Mouse (Mus musculus) erythroblast, embryonic 14.5 days (primary cell): ENCODE measurements around the gene Fank1. TPM values are rescaled to one million over a fixed set of nuclear protein-coding genes. Genes with fewer than 3 reads are reported as not detected.

ENCODE experiments used
- H3K27me3 ChIP-seq: 2 replicates; pipeline ENCODE4 v1.6.1; 2012; ENCODE audit warnings: inconsistent platforms; ENCODE audit not compliant: control insufficient read depth
- H3K36me3 ChIP-seq: 2 replicates; pipeline ENCODE4 v1.6.1; 2012; ENCODE audit warnings: mild to moderate bottlenecking, inconsistent platforms; ENCODE audit not compliant: control insufficient read depth
- H3K4me1 ChIP-seq: 2 replicates; pipeline ENCODE4 v1.6.1; 2012; ENCODE audit warnings: inconsistent platforms; ENCODE audit not compliant: control insufficient read depth
- H3K4me3 ChIP-seq: replicated peaks from 2 replicates; pipeline ENCODE3; 2012; ENCODE audit warnings: moderate library complexity, mild to moderate bottlenecking, inconsistent platforms
- H3K9me3 ChIP-seq: 2 replicates; pipeline ENCODE4 v1.6.1; 2012; ENCODE audit warnings: low read length, inconsistent platforms, mixed read lengths; ENCODE audit not compliant: control insufficient read depth
- GATA1 ChIP-seq: IDR thresholded peaks from 2 replicates; pipeline ENCODE4 v1.6.1; 2012; ENCODE audit warnings: low read length, inconsistent platforms, mixed read lengths
- TAL1 ChIP-seq: IDR thresholded peaks from 3 replicates; pipeline ENCODE4 v1.6.1; 2012; ENCODE audit warnings: low read length, inconsistent platforms, mixed read lengths
- polyA plus RNA-seq: library from polyadenylated mRNA; stranded (reverse); fragments of >175 nt; gene quantifications from 2 replicates; pipeline ENCODE4 v1.2.3, GENCODE M21; 2012

Fank1 gene
- polyA plus RNA-seq, 1 experiment: not detected

DNA sequence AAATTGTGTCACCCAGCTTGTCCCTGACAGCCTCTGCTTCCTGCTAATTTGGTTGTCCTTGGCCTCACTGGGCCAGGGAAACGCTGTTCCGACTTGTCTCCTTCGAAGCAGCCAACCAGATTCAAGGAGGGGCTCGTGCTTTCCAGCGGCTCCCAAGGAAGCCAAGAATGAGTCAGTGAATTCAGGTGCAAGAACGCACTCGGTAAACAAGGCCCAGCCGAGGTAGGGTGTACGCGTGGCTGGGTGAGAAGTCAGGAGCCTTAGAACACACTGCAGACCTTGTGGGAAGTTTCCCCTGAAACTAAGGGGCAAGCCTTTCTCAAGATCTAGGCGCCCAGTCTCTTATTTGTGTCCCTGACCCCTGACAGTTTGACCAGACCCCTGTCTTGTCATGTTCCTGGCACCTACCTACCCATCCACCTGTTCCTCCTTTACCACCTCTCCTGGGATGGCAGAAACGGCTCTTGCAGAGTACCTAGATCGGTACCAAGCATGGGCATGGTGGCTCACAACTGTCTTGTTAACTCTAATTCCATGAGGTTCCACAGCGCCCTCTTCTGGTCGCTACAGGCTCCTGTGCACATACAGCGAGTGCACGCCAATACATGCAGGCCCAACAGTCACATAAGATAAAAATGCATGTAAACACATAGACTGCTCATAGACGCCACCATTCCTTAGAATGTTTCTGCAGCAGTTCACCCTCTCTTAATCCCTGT is 6.2 kb downstream of the Fank1 start, which contains the start of gene Dhx32:
Dhx32 (minus strand) TSS at position 10 of the 719 bp plus-strand sequence.
- H3K4me1 ChIP-seq: peaks cover 23% of the 10 kb centered on the region

DNA sequence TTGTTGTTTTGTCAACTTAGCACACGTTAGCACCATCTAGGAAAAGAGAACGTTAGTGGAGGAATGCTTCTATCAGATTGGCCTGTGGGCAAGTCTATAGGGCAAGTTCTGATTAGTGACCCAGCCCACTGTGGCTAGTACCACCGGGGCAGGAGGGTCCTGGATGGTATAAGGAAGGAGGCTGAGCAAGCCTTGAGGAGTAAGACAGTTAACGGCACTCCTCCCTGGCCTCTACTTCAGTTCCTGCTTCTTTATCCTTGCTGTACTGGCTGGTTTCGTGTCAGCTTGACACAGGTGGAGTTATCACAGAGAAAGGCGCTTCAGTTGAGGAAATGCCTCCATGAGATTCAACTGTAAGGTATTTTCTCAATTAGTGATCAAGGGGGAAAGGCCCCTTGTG is 10.9 kb downstream of the Fank1 start:
- TF ChIP-seq TAL1 (no peak), GATA1 (no peak)
- no peaks in the 10 kb centered on the region for H3K27me3 ChIP-seq
- H3K4me3 ChIP-seq: no peak overlapping the region
- peaks cover 18% of the 10 kb centered on the region for H3K9me3 ChIP-seq
- H3K36me3 ChIP-seq: no peaks in the 10 kb centered on the region
- peaks cover 9% of the 10 kb centered on the region for H3K4me1 ChIP-seq

More for the DNA sequence above, 6.2 kb downstream of the Fank1 start, which contains the start of gene Dhx32:
- TF ChIP-seq GATA1: no peak
- no peak for TF ChIP-seq TAL1
- Histone ChIP-seq H3K36me3 (no peaks in the 10 kb centered on the region), H3K9me3 (peaks cover 14% of the 10 kb centered on the region), H3K27me3 (no peaks in the 10 kb centered on the region), H3K4me3 (peak within 1 kb of the TSS; percentile 47)

GRCm38 (mm10) chr7:133788147-133788546 is 11.5 kb downstream of the Fank1 start:
- H3K9me3 ChIP-seq: peaks cover 18% of the 10 kb centered on the region

DNA sequence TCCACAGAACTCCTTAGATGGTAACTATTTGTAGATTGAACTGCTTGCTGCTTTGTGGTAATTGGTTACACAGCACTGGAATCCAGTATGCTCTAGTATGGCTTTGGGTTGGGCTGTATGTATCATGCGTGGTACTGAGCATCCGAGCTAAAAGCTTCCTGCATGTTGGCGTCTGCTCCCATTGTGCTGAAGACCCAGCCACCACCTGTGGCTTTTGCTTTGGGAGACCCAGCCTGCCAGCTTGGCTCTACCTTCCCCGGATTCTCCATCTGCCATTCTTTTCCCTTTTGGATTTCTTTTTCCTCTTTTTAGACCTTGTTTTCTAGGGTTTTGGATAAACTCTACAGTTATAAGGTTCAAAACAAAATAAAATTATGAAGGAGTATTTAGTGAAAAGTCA is 13.5 kb downstream of the Fank1 start:
- Histone ChIP-seq H3K4me1 (no peaks in the 10 kb centered on the region), H3K9me3 (peaks cover 13% of the 10 kb centered on the region), H3K4me3 (no peak overlapping the region), H3K36me3 (no peaks in the 10 kb centered on the region), H3K27me3 (no peaks in the 10 kb centered on the region)
- TF ChIP-seq GATA1 (no peak), TAL1 (no peak)

More at GRCm38 (mm10) chr7:133788147-133788546, 11.5 kb downstream of the Fank1 start:
- Histone ChIP-seq H3K36me3 (no peaks in the 10 kb centered on the region), H3K27me3 (no peaks in the 10 kb centered on the region), H3K4me1 (peaks cover 3% of the 10 kb centered on the region), H3K4me3 (no peak overlapping the region)
- TF ChIP-seq TAL1: no peak
- no peak for TF ChIP-seq GATA1

DNA sequence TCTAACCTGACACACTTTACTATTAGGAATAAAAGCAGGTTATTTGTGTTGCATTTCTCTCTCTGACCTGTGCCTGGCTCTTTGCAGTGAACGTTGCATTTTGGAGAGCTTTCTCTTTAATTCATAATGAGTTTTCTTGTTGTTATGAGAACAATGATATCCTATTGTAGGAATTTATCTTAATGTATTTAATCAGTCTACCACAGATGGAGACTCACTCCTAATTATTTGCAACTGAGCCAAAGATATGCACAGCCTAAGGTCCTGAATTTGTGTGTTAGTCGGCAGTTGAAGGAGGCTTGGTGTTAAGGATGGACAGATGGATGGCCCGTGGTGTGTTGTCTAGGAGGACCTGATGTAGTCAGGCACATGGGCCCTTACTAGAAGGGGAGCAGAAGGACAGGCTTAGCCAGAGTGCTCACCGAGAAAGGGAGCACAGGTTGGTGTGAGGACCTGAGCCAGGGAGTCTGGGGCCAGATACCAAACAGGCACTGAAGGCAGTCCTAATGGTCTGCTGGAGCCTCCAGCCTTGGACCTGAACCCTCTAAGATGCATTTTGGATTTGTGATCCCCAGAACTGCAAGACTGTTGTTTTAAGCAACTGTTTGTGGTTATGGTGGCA is 14.1 kb downstream of the Fank1 start:
- peaks cover 11% of the 10 kb centered on the region for H3K9me3 ChIP-seq
- no peaks in the 10 kb centered on the region for H3K36me3 ChIP-seq
- no peaks in the 10 kb centered on the region for H3K4me1 ChIP-seq
- no peak for TF ChIP-seq GATA1
- no peak for TF ChIP-seq TAL1
- H3K4me3 ChIP-seq: no peak overlapping the region
- no peaks in the 10 kb centered on the region for H3K27me3 ChIP-seq

GRCm38 (mm10) chr7:133792771-133793170 is 16.1 kb downstream of the Fank1 start:
- no peaks in the 10 kb centered on the region for H3K36me3 ChIP-seq
- no peaks in the 10 kb centered on the region for H3K27me3 ChIP-seq
- H3K4me3 ChIP-seq: no peak overlapping the region
- TF ChIP-seq TAL1: no peak
- no peak for TF ChIP-seq GATA1
- peaks cover 4% of the 10 kb centered on the region; the same call in 1 of the 2 replicates for H3K9me3 ChIP-seq
- H3K4me1 ChIP-seq: no peaks in the 10 kb centered on the region

DNA sequence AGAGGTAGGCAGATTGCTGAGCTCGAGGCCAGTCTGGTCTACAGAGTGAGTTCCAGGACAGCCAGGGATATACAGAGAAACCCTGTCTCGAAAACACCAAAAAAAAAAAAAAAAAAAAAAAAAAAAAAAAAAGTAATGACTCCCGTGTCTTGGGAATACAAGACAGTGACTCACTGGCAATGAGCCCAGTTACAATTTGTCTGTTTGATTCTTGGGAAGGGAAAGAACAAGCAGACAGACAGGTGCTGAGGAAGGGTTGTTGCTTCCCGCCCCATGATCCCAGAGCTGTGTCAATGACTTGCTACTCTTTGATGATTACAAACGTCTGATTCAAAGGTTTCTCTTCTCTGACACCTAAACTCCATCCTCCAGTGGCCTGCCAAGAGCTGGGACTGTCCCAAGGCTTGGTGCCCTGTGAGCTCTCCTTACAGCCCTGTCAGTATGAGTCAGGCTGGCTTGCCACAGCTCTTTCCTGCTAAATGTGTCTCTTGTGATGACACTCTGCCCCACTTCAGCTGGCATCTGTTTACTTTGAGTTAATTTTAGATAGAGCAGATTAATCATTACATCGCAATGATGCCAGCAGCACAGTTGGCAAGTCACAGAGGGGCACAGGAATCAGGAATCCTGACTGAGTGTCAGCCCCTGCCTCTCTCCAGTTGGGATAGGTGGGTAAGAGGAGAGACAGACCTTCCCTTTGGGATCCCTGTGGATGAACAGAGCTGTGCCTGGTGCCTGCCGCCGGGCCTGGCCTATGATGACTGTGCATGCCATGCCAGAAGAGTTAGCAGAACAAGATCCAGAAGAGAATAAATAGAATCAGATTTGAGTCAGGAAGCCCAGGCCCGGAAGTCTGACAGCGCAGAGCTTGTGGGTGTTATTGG is 16.8 kb downstream of the Fank1 start:
- no peak for TF ChIP-seq GATA1
- 0 out of 3 replicates have a peak, but pooled peaks have one; percentile 21 for TF ChIP-seq TAL1
- Histone ChIP-seq H3K27me3 (no peaks in the 10 kb centered on the region), H3K9me3 (peaks cover 4% of the 10 kb centered on the region; the same call in 1 of the 2 replicates), H3K4me1 (no peaks in the 10 kb centered on the region), H3K4me3 (no peak overlapping the region), H3K36me3 (no peaks in the 10 kb centered on the region)

GRCm38 (mm10) chr7:133794720-133795119 is 18.1 kb downstream of the Fank1 start:
- no peaks in the 10 kb centered on the region for H3K9me3 ChIP-seq
- no peaks in the 10 kb centered on the region for H3K36me3 ChIP-seq
- H3K27me3 ChIP-seq: no peaks in the 10 kb centered on the region
- H3K4me3 ChIP-seq: no peak overlapping the region
- H3K4me1 ChIP-seq: no peaks in the 10 kb centered on the region
- TF ChIP-seq TAL1: no peak
- TF ChIP-seq GATA1: no peak
